Mouse (Mus musculus): ENCODE measurements at regions not wholly inside any gene's neighbourhood (a gene's known extent, or its start where the extent isn't known, plus 50 kb on each side); places are given as distances from the start of the nearest gene placed in this dataset.

DNA sequence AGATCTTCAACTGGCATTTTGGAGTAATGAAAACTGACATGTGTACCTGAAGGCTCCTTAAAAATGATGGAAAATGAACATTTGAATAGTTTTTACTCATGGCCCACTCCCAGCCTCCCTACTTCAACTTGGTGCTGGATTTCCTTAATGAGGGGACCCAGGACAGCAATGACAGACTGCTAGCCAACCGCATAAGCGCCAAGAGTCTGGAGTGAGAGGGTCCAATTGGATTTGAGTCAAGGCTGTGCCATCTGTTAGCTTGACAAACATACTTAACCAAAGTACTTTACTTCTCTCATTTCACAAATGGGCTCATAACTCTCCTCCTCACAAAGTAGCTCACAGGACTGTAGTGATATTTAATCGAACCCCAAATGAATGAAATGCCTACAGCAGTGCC is 158.2 kb upstream of the Tmpo start:
- intact Hi-C loops (cut with DNase I; ENCODE audit: low total_unique reads) = no loop called here
- DNase-seq = no peak

DNA sequence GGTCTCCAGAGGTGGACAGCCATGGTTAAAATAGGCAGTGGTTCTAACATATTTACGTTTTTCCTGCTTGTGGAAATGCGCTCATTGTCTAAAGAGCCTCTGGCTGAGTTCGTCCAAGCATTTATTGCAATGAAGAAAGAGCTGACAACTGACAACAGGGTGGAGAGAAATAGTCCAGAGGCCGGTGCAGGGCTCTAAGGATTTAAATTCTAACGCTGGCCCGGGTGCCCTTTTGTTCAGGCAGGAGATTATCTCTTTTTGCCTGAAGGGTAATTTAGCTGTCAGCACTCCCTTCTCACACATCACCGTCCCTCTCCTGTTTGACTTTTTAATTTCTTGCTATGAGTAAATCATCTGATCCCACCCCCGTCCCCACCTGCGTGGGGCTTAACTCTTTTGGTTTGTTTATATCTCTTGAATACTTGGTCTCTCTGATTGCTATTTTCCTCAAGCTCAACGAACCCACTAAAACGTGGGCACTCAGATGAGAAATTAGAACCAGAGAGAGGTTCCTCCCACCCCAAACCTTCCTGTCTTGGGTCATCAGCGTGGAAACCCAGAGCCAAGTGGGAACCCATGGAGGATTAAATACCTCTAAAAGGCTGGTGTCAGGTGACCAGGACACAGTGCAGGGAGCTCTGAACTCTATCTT is 145.7 kb upstream of the Tmpo start:
- intact Hi-C loops (cut with DNase I; ENCODE audit: low total_unique reads) = no loop called here
- DNase-seq = no peak

DNA sequence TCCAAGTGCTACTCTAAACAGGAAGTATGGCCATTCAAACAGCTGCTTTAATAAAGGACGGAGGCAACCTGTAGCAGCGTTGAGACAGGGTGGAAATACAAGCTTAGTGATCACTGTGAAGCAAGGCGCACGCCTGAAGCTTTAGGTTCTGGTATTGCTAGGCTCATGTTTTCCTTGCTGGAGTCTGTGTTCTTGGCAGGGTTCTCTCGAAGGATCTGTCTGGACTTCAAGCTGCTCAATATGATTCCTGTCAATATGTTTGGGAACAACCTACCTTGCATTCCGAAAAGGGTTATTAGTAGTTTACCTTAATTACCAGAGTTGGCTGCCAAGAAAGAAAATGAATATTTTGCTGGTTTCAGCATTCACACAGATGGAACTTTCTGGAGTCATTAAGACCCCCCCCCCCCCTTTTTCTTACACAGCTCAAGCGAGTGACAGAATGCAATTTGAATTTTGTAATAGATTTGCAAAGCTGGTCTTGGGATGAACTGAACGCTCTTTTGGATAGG is 145.1 kb upstream of the Tmpo start:
- intact Hi-C loops (cut with DNase I; ENCODE audit: low total_unique reads) = no loop called here
- no peak for DNase-seq

DNA sequence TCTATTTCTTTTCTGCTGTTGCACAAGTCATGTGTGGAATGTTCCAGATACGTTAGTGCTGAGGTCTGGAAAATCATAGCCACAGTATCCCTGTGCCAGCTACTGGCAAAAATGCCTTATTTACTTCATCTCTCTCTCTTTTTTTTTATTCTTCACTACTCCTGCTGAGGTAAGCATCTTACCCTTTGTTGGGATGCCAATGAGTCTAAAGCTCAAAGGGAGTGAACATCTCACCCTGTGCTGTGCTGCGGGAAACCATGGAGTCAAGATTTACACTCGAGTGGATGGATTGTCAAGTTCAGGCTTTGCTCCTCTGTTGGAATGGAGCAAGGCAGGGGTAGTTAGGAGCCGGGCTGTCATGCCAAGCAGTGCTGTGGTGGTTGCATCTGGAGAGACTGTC is 140.1 kb upstream of the Tmpo start:
- no peak for DNase-seq
- intact Hi-C loops (cut with DNase I; ENCODE audit: low total_unique reads) = no loop called here

- intact Hi-C loops (cut with DNase I; ENCODE audit: low total_unique reads) = no loop called here
- no peak for DNase-seq
Observed at GRCm38 (mm10) chr10:91319442-91320112, 138.5 kb upstream of the Tmpo start.

DNA sequence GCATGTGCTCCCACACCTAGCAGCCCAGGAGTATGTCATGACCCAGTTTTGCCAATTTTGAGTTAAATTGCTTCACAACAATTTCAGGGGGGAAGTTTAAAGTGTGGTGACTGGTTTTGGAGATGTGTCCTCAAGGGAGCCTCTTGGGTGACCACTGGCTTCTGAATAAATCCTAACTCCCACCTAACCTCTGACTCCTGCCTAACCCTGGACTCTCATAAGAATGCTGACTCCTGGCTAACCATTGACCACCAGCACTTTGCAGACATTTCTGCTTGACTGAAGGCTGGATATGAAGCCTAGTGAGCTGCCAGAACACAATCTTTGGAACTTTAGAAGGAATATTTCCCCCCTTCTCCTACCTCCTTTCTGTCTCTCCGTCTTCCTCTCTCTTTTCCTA is 133.3 kb upstream of the Tmpo start:
- intact Hi-C loops (cut with DNase I; ENCODE audit: low total_unique reads) = no loop called here
- DNase-seq = no peak

DNA sequence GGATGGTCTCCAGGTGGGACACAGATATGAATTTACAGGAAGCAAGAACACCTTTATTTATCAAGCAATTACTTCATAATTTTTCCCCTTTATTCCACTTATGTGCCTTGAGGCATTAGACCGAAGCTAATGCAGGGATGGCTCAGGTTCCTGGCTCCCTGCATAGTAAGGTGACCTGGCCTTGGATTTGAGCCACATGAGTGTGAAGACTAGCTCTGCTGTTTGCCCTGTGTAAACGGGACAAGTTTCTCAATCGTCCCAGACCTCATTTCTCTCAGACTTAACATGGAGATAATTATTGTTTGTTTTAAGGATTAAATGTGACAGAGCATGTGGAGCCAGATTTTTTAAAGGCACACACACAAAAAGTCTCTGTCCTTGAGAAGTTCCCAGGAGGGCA is 132.2 kb upstream of the Tmpo start:
- DNase-seq = no peak
- intact Hi-C loops (cut with DNase I; ENCODE audit: low total_unique reads) = no loop called here

DNA sequence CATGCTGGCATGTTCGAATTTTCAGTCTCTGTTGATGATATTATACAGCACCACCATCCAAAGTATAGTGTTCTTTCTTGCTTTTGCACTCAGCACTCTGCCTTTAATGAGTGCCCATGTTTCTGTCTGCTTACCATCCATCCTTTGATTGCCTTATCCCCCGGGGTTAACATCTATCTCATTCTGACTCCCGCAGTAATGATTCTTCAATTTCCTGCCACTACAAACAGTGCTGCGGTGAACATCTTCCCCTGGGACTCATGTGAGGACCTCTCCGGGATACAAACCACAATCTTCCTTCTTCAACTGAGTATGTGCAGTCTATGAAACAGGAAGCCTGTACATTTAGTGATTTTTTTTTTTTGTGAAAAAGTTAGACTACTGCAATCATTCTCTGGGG is 131.8 kb upstream of the Tmpo start:
- intact Hi-C loops (cut with DNase I; ENCODE audit: low total_unique reads) = no loop called here
- DNase-seq = no peak

GRCm38 (mm10) chr10:91300067-91300466 is 119.0 kb upstream of the Tmpo start:
- intact Hi-C loops (cut with DNase I; ENCODE audit: low total_unique reads) = no loop called here
- DNase-seq = no peak

DNA sequence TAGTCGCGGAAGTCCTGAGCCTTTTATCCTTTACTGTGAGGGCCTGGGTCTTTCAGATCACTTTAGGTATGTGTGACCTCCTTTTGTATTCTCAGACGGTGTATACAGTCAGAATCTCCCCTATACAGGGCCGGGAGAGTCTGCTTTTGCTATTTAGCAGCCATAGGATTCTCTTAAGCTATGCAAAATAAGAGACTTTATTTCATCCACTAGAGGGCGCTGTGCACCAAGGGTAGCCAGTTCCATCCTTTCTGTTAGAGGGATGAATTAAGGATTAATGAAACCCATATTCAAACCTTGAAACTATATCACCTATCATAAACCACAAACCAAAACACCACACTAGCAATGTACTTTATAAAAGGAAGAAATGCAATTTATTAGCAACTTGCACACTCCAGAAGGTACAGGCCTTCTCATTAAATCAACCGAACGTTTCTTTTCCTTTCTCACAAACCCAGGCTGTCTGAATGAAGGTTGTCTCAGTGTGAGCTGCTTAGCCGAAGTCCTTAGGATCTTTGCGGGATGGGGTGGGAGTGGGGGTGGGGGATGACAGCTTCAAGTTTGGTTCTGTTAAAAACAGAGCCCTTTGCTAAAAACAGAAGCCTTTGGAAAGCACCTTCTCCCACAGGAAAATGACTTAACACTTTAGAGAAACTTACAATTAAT is 116.8 kb upstream of the Tmpo start:
- DNase-seq = peak; percentile 12
- intact Hi-C loops (cut with DNase I; ENCODE audit: low total_unique reads) = loop anchor here (10.0 kb wide), 1 partner anchor 1717 kb away; no protein-coding TSS in a partner anchor

GRCm38 (mm10) chr10:91295345-91295744 is 114.2 kb upstream of the Tmpo start:
- intact Hi-C loops (cut with DNase I; ENCODE audit: low total_unique reads) = loop anchor here (10.0 kb wide), 1 partner anchor 1719 kb away; no protein-coding TSS in a partner anchor

GRCm38 (mm10) chr10:91293226-91293625 is 112.1 kb upstream of the Tmpo start:
- intact Hi-C loops (cut with DNase I; ENCODE audit: low total_unique reads) = loop anchor here (10.0 kb wide), 1 partner anchor 1722 kb away; no protein-coding TSS in a partner anchor
- no peak for DNase-seq

More at GRCm38 (mm10) chr10:91295345-91295744, 114.2 kb upstream of the Tmpo start:
- DNase-seq = no peak

DNA sequence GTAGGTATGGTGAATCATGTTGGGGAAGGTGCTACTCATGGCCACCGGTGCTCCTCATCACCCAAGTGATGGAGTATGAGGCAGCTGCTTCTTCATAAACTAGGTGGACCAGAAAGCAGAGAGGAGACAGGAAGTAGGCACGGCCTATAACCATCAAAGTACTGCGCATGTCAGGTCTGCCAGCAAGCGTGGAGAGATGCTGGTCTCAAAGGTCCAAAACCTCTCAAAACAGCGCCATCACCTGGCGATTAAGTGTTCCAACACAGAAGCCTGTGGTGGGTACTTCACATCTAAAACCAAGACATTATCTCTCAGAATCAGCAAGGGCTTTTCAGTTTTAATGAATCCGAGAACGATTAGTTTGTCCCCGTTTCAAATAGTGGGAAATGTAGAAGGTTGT is 103.1 kb upstream of the Tmpo start:
- DNase-seq = no peak
- intact Hi-C loops (cut with DNase I; ENCODE audit: low total_unique reads) = no loop called here

DNA sequence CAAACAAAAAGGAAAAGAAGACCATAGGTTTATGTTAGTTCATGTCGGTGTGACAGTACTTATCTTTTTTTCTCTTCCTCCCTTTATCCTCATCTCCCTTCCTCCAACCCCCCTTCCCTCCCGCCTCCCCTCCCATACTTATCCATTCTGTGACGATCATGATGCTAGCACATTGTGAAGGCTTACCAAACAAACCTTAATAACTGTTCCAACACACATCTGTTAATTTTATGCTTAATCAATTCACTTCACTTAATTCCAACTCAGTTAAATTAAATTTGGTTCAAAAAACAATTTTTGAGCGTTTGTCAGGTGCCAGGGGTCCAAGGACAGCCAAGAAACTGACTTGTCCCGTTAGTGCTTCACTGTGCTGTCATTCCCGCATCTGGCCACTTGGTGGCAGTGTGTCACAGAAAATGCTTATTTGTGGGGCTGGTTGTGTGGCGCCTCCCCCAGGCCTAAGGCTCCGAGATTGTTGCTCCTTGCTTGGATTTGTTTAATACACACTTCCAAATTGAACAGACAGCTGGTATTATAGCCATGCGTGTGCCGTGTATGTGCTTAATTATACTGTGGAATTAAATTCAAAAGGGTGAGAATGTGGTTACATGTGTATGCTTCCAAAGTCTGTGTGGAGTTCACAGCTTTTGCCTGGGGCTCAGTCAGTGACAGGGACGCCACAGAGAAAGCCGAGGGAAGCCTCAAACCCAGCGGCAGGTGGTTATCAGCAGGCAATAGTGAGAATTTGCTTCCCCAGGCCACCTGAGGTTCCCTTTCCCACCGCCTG is 90.0 kb upstream of the Tmpo start:
- intact Hi-C loops (cut with DNase I; ENCODE audit: low total_unique reads) = no loop called here
- DNase-seq = peak; percentile 78

DNA sequence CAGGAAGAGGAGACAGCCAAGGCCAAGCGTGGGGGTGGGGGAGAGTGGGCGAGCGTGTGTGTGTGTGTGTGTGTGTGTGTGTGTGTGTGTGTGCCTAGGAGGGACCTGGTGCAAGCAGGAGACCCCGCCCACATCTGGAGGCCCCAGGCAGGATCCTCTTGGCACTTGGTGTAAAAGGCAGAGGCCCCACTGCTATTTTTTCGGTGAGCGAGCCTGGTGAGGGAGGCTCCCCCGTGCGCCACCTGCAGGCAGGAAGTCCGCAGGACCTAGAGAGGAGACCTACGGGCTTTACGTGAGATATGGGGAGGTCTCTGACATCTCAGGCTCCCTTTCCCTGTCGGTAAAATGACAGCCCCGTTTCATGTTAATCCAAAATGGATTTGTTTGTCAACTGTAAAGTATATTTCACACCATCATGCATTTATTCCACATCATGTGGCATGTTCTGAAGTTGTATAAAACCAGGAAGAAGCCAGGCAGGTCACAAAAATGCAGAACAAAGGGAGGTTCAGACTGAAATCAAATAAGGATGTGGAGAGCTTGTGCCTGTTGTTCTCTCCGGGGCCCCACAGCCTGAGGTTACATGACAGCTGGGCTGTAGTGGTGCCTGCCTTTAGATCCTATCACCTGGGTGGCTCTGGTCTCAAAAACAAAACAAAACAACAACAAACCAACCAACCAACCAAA is 89.3 kb upstream of the Tmpo start:
- peak; percentile 68 for DNase-seq
- intact Hi-C loops (cut with DNase I; ENCODE audit: low total_unique reads) = no loop called here

DNA sequence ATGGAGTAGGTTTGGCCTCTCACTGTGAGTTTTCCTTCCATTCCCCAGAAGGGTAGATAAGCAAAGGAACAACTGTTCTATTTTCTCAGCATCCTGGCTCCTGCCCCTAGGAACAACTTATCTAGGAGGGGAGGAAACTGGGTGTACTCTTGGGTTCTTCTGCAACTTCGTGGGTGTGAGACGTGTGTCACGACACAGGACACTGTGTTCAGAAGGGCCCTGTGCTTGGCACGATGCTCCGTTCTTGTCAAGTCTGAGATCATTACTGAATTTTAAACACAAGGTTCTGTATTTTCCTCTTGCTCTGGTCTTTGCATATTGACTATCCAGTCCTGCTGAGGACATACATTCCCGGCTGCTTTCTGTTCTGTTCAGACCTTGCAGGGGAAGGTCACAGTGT is 86.8 kb upstream of the Tmpo start:
- DNase-seq = no peak
- intact Hi-C loops (cut with DNase I; ENCODE audit: low total_unique reads) = no loop called here

DNA sequence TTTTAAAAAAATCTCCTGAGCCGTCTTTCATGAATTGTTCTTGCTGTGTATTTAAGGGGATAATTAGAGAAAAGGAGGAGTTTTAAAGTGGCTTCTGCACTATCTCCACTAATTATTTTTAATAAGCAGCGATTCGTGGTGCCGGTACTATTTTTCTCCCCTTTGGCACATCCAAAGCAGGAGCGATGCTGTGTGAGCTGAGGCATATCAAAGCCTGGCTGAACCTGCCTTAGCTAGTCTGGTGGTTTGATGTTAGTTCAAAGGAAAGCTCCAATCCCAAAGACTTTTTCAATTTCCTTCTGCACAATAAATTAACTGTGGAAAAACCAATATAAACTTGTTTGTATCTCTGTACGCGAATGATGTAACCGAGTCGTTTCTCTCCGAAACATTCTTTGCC is 79.3 kb upstream of the Tmpo start:
- DNase-seq = no peak
- intact Hi-C loops (cut with DNase I; ENCODE audit: low total_unique reads) = no loop called here

DNA sequence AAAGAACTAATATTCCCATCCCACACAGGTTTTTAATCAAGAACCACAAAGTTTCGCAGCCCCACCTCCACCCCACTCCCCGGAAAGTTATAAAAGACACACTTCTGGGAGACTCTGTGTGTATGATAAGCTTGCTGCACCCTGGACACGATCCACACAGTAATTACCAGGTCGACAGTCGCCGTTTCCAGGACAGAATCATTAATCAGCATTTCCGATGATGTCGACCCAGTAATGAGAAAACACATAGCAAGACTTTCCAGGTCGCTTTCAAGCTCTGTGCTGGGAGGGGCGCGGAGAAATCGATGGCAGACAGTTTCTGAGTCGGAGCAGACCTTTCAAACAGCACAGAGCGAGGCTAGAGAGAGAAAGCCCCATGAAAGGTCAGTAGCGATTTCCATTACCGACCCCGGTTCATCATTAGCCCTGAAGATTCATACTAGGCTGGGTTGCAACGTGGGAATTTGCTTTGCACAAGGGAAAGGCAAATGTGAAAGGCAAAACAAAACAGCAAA is 68.6 kb upstream of the Tmpo start:
- intact Hi-C loops (cut with DNase I; ENCODE audit: low total_unique reads) = no loop called here
- no peak for DNase-seq

- intact Hi-C loops (cut with DNase I; ENCODE audit: low total_unique reads) = no loop called here
- no peak for DNase-seq
Observed at GRCm38 (mm10) chr10:91244297-91244696, 63.2 kb upstream of the Tmpo start.
